Mouse (Mus musculus) cerebellum, adult 11-12 months (tissue): Measurements from ENCODE around the gene Dab1.

Experiments used
- DNase-seq: peaks from one replicate; pipeline ENCODE4 v3.0.0; 2022

Dab1 gene

GRCm38 (mm10) chr4:103619321-103619945, at the start of gene Dab1:
TSS of gene Dab1 (plus strand) at chr4:103619359.
- no peak for DNase-seq

GRCm38 (mm10) chr4:103571721-103572352, 47.3 kb upstream of the Dab1 start:
- DNase-seq = no peak

- no peak for DNase-seq
These were observed 43.6 kb upstream of the Dab1 start for GRCm38 (mm10) chr4:103575556-103575955.

GRCm38 (mm10) chr4:103576305-103576704, 42.9 kb upstream of the Dab1 start:
- DNase-seq = no peak

- DNase-seq = no peak
These were observed 41.9 kb upstream of the Dab1 start for GRCm38 (mm10) chr4:103577111-103577815.

GRCm38 (mm10) chr4:103577821-103578220, 41.3 kb upstream of the Dab1 start:
- no peak for DNase-seq

GRCm38 (mm10) chr4:103580021-103580420, 39.1 kb upstream of the Dab1 start:
- no peak for DNase-seq

- DNase-seq = no peak
These were observed 4.1 kb upstream of the Dab1 start for GRCm38 (mm10) chr4:103615011-103615410.

- no peak for DNase-seq
These were observed 800 bp downstream of the Dab1 start for GRCm38 (mm10) chr4:103619946-103620371.

- no peak for DNase-seq
These were observed 1.5 kb downstream of the Dab1 start for GRCm38 (mm10) chr4:103620590-103621155.

- no peak for DNase-seq
These were observed 2.4 kb downstream of the Dab1 start for GRCm38 (mm10) chr4:103621586-103621985.

GRCm38 (mm10) chr4:103630177-103630576, 11.0 kb downstream of the Dab1 start:
- DNase-seq = no peak

GRCm38 (mm10) chr4:103636168-103636776, 17.1 kb downstream of the Dab1 start:
- no peak for DNase-seq

GRCm38 (mm10) chr4:103648209-103648896, 29.2 kb downstream of the Dab1 start:
- no peak for DNase-seq

GRCm38 (mm10) chr4:103655740-103656139, 36.6 kb downstream of the Dab1 start:
- DNase-seq = no peak

- DNase-seq = no peak
These were observed 42.2 kb downstream of the Dab1 start for GRCm38 (mm10) chr4:103661386-103661785.

GRCm38 (mm10) chr4:103667438-103667837, 48.3 kb downstream of the Dab1 start:
- DNase-seq = no peak

- DNase-seq = no peak
These were observed 58.0 kb downstream of the Dab1 start for GRCm38 (mm10) chr4:103677195-103677594.

- no peak for DNase-seq
These were observed 59.3 kb downstream of the Dab1 start for GRCm38 (mm10) chr4:103678501-103678900.

- peak; percentile 54 for DNase-seq
These were observed 66.0 kb downstream of the Dab1 start for GRCm38 (mm10) chr4:103685136-103685535.

- DNase-seq = no peak
These were observed 72.6 kb downstream of the Dab1 start for GRCm38 (mm10) chr4:103691717-103692116.

- no peak for DNase-seq
These were observed 80.6 kb downstream of the Dab1 start for GRCm38 (mm10) chr4:103699755-103700154.

- DNase-seq = no peak
These were observed 81.2 kb downstream of the Dab1 start for GRCm38 (mm10) chr4:103700392-103700791.
